Mouse (Mus musculus) erythroid progenitor cell, adult 5-6 weeks (primary cell): Measurements from ENCODE around the gene Chmp1a. TPM values are rescaled to one million over a fixed set of nuclear protein-coding genes. Genes with fewer than 3 reads are reported as not detected.
"Not testable (repeated sequence)": the region's sequence is repeated elsewhere in the genome, so short reads cannot be mapped to it uniquely, and the experiment has no call there.

Source experiments
- ATAC-seq: replicated peaks from 2 replicates; pipeline ENCODE4 v1.8.0; 2016; ENCODE audit warnings: moderate number of reproducible peaks, mild to moderate bottlenecking, moderate TSS enrichment, inconsistent platforms; ENCODE audit not compliant: poor library complexity, low FRiP score, severe bottlenecking
- total RNA-seq, 2 experiments: library from RNA; stranded (forward) in 1 of 2; stranded (reverse) in 1 of 2; fragments of 150-400 nt in 1 of 2; fragments of 186-747, 209-891 nt in 1 of 2; gene quantifications; 2 replicates each; pipeline versions ENCODE4 v1.2.3 to v1.2.4; 2015 to 2017; ENCODE audit warnings: low replicate concordance in 2 of 2

Chmp1a gene
- total RNA-seq, 2 experiments from 2014 or later, result 19.7 to 20.1 TPM

DNA sequence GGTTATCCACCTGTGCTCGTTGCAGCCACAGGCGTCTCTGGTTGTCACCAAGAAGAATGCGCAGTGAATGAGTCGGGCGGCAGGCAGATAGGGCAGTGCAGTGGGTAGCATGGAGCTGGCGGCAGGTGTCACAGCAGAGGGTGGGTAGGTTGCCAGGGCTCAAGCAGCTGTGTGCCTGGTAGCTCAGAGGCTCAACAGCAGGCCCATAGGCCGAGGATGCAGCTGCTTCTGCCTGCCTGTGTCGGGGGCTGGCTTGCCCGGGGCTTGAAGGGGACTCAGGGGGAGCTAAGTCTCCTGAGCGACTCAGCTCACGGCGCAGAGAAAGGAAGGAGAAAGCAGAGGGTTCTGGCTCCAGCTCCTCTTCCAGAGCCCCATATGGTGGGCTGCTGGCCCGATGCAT, 20.7 kb upstream of the Chmp1a start:
- ATAC-seq, result no peak

- no peak for ATAC-seq
Measured at GRCm38 (mm10) chr8:123232553-123232952, 20.0 kb upstream of the Chmp1a start.

GRCm38 (mm10) chr8:123231742-123232141, 19.2 kb upstream of the Chmp1a start:
- ATAC-seq, result no peak

DNA sequence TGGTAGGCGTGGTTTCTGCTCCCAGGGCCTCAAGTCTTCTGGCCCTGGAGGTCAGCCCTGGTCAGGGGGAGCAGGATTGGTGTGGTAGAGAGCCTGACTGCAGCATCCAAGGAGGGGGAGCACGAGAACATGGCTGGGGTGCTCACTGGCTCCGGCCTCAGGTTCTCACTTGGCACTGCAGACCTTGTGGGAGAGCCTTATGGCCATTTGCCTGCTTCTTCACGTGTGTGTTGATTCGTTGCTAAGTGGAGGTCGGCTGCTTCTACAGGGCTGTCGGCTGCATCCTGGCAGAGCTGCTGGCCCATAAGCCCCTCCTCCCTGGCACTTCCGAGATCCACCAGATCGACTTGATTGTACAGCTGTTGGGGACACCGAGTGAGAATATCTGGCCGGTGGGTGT, 17.8 kb upstream of the Chmp1a start:
- ATAC-seq, result not testable (repeated sequence)

DNA sequence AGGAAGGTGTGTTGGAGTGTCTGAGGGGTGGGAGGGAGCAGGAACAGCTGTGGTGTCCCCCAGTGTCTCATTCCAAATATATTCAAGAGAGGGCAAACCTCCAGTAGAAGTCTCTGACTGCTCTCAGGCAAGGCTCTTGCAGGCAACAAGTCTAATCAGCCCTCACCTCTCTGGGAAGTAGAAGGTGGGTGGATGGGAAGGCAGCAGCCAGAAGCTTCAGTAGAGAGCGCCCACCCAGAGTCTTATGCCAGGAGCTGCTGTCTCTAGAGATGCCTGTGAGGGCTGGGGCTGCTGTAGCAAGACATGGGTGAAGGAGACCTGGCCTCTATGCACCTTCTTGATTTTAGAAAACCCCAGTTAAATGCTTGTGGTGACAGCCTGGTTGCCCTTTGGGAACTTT, 15.9 kb upstream of the Chmp1a start:
- no peak for ATAC-seq

DNA sequence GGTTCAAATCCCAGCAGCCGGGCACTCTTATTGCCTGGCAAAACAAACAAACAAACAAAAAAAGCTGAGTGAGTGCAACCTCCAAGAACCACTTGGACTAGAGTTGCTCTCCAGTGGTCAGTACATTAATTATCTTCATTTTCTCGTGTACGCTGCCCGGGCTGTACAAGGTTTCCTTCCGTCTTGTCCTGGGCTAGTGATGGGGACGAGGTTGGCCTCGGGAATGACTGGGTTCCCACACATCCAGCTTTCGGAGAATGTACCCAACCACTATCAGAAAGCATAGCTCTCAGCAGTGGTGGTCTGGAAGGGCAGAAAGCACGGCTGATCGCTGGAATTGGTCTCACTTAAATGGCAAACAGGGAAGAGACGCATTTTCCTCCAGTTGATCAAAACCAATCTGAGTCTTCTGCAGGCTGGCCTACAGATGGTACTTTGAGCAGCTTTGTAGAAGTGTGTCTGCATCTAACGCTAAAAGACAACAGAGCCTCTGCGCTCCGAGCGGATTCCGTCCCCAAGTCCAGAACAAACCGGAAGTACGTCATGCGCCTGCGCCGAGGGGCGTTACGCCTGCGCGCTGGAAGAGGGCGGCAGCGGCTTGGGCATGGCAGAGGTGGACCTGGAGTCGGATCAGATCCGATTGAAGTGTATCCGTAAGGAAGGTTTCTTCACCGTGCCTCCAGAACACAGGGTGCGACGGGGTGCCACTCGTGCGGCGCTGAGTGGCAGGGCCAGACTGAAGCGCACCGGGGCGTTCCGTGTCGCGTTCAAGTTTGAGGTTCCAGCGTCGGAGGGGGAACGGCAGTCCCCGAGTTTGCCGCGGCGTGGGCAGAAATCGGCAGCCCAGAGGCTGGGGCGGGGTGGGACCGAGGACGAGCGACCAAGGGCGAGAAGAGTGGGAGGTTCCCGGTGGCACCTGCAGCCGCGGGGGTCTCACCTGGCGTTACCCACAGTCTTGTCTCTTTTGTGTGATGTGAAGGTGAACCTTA, 12.0 kb upstream of the Chmp1a start, which contains the start of gene Cdk10:
Gene Cdk10, plus strand, starts transcription at position 565 of the 989 bp plus-strand sequence.
- peak; percentile 98 for ATAC-seq

GRCm38 (mm10) chr8:123220917-123221316, 8.4 kb upstream of the Chmp1a start:
- no peak for ATAC-seq

DNA sequence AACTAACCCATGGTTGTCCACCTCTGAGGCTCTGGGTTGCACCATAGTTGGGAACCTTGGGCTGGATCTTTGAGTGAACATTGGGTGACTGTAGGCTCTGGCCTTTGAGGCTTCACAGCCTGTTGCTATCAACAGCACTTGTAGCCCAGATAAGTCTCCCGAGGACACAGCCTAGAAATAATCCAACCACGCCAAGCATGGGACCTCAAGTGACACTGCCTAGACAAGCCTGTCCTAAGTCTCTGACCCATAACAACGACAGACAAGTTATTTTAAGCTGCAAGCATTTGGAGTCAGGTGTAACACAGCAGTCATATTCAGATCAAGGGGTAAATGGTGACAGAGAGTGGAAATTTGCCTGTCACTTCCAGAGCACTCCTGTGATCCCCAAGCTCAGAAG, 2.9 kb upstream of the Chmp1a start:
- no peak for ATAC-seq

DNA sequence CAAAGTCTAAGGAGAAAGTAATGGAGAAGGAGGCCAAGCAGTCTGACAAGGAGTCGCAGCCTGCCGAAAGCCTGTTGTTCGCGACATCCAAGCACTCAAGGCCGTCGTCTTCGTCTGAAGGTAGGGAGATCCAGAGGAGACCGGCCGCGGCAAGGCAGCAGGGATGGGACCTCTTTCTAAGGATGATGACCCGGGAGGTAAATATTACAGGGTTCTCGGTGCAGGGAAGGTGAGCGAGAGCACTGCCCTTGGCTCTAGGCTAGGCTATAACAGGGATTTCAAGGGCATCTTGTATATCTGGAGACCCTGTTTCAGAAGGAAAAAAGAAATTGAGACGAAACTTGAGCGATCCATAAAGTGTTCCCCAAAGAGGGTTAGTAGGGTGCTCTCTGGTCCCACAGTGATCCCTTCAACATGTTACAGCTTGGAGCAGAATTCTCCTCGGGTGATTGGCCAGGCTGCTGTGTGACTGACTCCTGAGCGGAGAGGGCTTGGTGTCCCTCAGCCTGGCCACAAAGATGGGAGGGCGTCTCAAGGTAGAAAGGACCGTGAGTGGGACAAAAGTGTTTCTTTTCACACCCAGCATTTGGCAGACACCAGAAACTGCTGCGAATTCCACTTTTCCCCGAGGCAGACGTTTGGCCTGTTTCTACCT, 682 bp upstream of the Chmp1a start:
- ATAC-seq, result peak; percentile 37; the same call in 1 of the 2 replicates

DNA sequence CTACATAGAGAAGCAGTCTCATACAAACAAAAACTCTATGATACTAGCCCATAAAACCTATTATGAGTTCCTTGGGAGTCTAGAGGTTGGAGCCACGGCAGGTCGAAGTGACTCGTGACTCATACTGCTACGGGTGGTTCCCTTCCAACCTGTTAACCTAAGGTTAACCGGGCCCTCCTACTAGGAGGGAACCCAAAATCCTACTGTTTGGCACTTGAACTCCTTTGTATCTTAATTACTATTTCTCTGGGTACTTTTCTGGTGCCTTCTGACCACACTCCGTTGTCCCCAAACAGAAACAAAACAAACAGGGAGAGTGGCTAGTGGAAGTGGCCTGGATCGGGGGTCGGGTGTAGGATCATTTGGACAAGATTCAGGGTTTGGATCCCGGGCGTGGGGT, 687 bp downstream of the Chmp1a start:
- 0 out of 2 replicates have a peak, but pooled peaks have one; percentile 10 for ATAC-seq

DNA sequence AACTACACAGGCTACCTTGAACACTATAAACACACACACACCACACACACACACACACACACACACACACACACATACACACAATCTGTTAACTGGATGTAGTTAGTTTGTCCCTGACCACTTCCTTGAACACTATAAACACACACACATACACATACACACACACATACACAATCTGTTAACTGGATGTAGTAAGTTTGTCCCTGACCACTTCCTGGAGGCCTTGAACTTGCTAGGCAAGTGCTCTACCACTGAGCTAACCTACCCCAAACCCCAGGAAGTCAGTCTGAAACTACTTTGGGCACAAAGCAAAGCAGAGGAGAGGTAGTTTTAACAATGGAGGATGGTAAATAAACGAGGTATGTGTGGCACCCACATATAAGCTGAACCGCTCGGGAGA, 9.0 kb downstream of the Chmp1a start:
- ATAC-seq, result no peak

DNA sequence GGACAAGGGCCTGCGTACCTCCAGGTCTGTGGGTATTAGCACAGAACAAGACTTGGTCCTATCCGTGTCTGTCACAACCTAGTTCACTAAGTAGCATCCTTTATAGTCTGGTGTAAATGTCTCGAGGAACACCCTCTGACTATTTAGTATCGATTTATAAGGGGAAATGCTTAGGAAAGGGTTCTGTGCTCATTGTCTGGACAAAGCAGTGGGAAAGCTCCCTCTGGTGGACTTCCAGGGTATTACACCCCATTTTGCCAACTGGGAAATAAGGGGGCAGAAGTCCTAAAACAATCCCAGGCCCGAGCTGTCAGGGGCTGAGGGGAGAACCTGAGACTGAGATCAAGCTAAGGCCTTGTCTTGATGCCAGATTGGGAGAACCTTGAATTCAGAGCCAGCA, 10.3 kb downstream of the Chmp1a start:
- ATAC-seq, result peak; percentile 63

GRCm38 (mm10) chr8:123199864-123200263, 12.7 kb downstream of the Chmp1a start:
- ATAC-seq, result no peak

DNA sequence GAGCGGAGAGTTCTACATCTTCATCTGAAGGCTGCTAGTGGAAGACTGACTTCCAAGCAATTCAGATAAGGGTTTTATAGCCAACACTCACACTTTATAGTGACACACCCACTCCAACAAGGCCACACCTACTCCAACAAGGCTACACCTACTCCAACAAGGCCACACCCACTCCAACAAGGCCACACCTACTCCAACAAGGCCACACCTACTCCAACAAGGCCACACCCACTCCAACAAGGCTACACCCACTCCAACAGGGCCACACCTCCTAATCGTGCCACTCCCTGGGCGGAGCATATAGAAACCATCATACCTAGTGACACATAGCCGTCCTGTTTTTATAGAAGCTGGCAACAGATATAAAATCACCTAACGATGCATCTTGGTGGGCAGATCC, 15.5 kb downstream of the Chmp1a start:
- peak; percentile 60 for ATAC-seq

DNA sequence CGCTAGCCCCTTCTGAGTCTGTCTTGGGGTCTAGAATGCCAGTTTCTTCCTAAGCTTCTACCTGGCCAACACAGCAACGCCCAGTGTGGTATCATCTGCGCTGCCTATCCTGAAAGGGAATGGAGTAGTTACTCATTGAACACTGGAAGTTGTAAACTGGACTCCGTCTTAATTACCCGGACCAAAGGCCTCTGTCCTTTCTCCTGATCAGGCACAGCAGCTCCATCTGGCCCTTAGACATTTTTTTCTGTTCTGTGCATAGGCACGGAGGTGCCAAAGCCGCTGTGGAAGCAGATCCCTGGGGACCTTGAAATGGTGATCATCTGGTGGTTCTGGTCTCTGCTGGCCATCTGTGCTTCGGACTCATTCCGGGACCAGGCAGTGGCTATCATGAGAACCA, 18.8 kb downstream of the Chmp1a start:
- ATAC-seq, result no peak

DNA sequence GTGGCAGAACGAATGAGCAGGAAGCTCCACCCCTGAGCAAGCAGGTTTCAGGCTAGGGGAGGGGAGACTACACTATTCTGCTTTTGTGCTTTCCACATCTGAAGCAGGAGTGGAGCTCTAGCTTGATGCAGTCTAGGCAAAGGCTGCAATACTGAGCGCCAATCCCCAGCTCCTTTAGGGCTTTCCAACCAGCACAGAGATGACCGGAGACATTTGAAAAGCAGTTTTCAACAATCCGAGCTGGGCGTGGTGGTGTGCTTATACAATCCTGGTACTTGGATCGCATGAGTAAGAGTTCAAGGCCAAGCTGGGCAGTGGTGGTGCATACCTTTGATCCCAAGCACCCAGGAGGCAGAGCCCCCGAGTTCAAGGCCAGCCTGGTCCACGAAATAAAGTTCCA, 20.7 kb downstream of the Chmp1a start:
- no peak for ATAC-seq

DNA sequence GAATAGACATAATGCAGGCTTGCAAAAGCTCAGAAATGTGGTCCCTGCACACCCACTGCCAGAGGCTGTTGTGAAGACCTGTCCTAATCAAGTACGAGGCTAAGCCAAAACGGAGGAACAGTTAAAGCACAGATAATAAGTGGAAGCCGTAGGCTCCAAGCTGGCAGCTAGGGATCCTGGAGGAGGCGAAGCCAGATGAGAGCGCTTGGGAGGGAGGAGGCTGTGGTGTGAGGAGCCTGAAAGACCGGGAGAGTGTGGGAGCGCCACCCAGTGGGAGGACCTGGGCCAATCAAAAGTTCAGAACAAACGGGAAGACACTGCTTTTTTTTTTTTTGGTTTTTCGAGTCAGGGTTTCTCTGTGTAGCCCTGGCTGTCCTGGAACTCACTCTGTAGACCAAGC, 21.9 kb downstream of the Chmp1a start:
- ATAC-seq, result peak; percentile 63

DNA sequence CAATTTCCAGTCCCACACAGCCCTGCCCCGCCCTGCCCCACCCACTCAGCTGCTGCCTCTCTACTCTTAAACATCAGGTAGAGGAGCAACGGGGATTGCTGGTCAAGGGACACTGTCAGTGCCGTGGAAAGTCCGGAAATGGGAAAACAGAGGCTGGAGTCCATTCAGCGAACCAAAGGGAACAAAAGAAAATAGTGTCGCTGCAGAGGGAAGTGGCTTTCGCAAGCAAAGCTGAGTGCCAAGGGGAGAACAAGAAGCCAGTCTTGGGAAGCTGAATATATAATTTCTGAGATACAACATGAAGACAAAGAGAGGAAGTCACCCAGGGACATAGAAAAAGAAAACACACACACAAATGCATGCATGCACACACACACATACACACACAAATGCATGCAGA, 23.7 kb downstream of the Chmp1a start:
- no peak for ATAC-seq

DNA sequence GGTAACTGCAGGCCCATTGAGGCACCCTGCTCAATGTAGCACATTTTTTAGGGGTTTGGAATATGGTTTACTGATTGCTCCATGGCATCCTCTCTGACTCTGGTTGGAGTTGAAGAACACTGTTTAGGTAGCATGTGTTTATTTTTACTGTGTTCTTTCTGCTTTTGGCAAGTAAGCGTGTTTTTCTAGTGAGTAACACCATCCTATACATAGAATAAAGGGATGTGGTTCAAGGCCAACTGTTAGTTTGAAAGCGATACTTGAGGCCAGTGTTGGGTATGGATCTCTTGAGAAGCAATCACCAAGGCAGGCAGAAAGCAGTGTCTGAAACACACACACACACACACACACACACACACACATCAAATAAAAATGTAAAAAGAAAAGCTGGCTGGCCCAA, 24.6 kb downstream of the Chmp1a start:
- ATAC-seq, result no peak

- ATAC-seq, result no peak
Measured at GRCm38 (mm10) chr8:123185566-123186409, 26.8 kb downstream of the Chmp1a start, which contains the start of gene Dpep1. Gene Dpep1, plus strand, starts transcription at chr8:123186242.
